Mouse (Mus musculus): ENCODE results near the gene Abcf1.

Abcf1 gene

GRCm38 (mm10) chr17:35918276-35919059 lies 51.1 kb downstream of the Abcf1 start:
- peak; percentile 72 for DNase-seq

- DNase-seq, result peak; percentile 84
Measured at GRCm38 (mm10) chr17:35917463-35918251, 51.9 kb downstream of the Abcf1 start.

- DNase-seq, result peak; percentile 76
Measured at GRCm38 (mm10) chr17:35917143-35917462, 52.5 kb downstream of the Abcf1 start.

- DNase-seq, result peak; percentile 100
Measured at GRCm38 (mm10) chr17:35916297-35917142, 53.0 kb downstream of the Abcf1 start, which contains the start of the genes Mrps18b and Ppp1r10. Gene Mrps18b, minus strand, starts transcription at chr17:35916389. Gene Ppp1r10, plus strand, starts transcription at chr17:35916434.

GRCm38 (mm10) chr17:35915538-35916296 lies 53.8 kb downstream of the Abcf1 start:
- DNase-seq, result peak; percentile 69

- no peak for DNase-seq
Measured at GRCm38 (mm10) chr17:35914975-35915374, 54.6 kb downstream of the Abcf1 start.

GRCm38 (mm10) chr17:35909919-35910369 lies 59.6 kb downstream of the Abcf1 start, which contains the start of gene Atat1:
Gene Atat1, minus strand, starts transcription at chr17:35910075.
- peak; percentile 90 for DNase-seq

GRCm38 (mm10) chr17:35909186-35909918 lies 60.2 kb downstream of the Abcf1 start:
- DNase-seq, result no peak

- DNase-seq, result no peak
Measured at GRCm38 (mm10) chr17:35907609-35908008, 62.0 kb downstream of the Abcf1 start.
